Mouse (Mus musculus) regulatory T cell (primary cell): ENCODE data around the gene Usp49.

ENCODE experiments used
- in situ Hi-C: fragments of 300-600 bp; cut with MboI, MseI; formaldehyde crosslinking; loops from one replicate; pipeline ENCODE4 v1.15.1; 2025; ENCODE audit warnings: high pct_unique_total_duplicates

Usp49 gene

GRCm38 (mm10) chr17:47630678-47631065, at the start of gene Usp49:
Usp49 (plus strand) TSS chr17:47630690.
- in situ Hi-C loops = no loop called here

- in situ Hi-C loops = no loop called here
Observed at GRCm38 (mm10) chr17:47580962-47581361, 49.5 kb upstream of the Usp49 start.

GRCm38 (mm10) chr17:47588517-47588916, 42.0 kb upstream of the Usp49 start:
- in situ Hi-C loops = no loop called here

GRCm38 (mm10) chr17:47591073-47591472, 39.4 kb upstream of the Usp49 start:
- in situ Hi-C loops = loop anchor here (10.0 kb wide), 1 partner anchor 704 kb away; the partner anchor contains the start of gene Treml2

GRCm38 (mm10) chr17:47593215-47593853, 37.2 kb upstream of the Usp49 start:
- in situ Hi-C loops = loop anchor here (10.0 kb wide), 1 partner anchor 701 kb away; the partner anchor contains the start of gene Treml2

- in situ Hi-C loops = loop anchor here (10.0 kb wide), 1 partner anchor 701 kb away; the partner anchor contains the start of gene Treml2
Observed at GRCm38 (mm10) chr17:47593854-47594182, 36.7 kb upstream of the Usp49 start.

- in situ Hi-C loops = loop anchor here (10.0 kb wide), 1 partner anchor 700 kb away; the partner anchor contains the start of gene Treml2
Observed at GRCm38 (mm10) chr17:47594183-47594968, 36.1 kb upstream of the Usp49 start.

GRCm38 (mm10) chr17:47594969-47595247, 35.6 kb upstream of the Usp49 start:
- in situ Hi-C loops = loop anchor here (5.0 to 10.0 kb wide), 2 partner anchors 83 to 700 kb away; partner anchors contain the start of gene Treml2

GRCm38 (mm10) chr17:47595248-47596161, 35.0 kb upstream of the Usp49 start:
- in situ Hi-C loops = loop anchor here (5.0 to 10.0 kb wide), 2 partner anchors 83 to 699 kb away; partner anchors contain the start of gene Treml2

- in situ Hi-C loops = loop anchor here (5.0 to 10.0 kb wide), 2 partner anchors 84 to 699 kb away; partner anchors contain the start of gene Treml2
Observed at GRCm38 (mm10) chr17:47596162-47596838, 34.2 kb upstream of the Usp49 start.

GRCm38 (mm10) chr17:47596839-47597164, 33.7 kb upstream of the Usp49 start:
- in situ Hi-C loops = loop anchor here (5.0 to 10.0 kb wide), 2 partner anchors 85 to 698 kb away; partner anchors contain the start of gene Treml2

- in situ Hi-C loops = loop anchor here (5.0 to 10.0 kb wide), 2 partner anchors 85 to 698 kb away; partner anchors contain the start of gene Treml2
Observed at GRCm38 (mm10) chr17:47597261-47597660, 33.2 kb upstream of the Usp49 start.

- in situ Hi-C loops = loop anchor here (5.0 to 10.0 kb wide), 2 partner anchors 86 to 697 kb away; partner anchors contain the start of gene Treml2
Observed at GRCm38 (mm10) chr17:47597838-47598579, 32.5 kb upstream of the Usp49 start.

- in situ Hi-C loops = loop anchor here (5.0 to 10.0 kb wide), 2 partner anchors 86 to 696 kb away; partner anchors contain the start of gene Treml2
Observed at GRCm38 (mm10) chr17:47598580-47599304, 31.7 kb upstream of the Usp49 start.

GRCm38 (mm10) chr17:47599511-47600297, 30.8 kb upstream of the Usp49 start:
- in situ Hi-C loops = loop anchor here (5.0 to 10.0 kb wide), 2 partner anchors 87 to 695 kb away; partner anchors contain the start of gene Treml2

- in situ Hi-C loops = no loop called here
Observed at GRCm38 (mm10) chr17:47600601-47601388, 29.7 kb upstream of the Usp49 start.

- in situ Hi-C loops = no loop called here
Observed at GRCm38 (mm10) chr17:47601389-47601755, 29.1 kb upstream of the Usp49 start.

- in situ Hi-C loops = no loop called here
Observed at GRCm38 (mm10) chr17:47602289-47602688, 28.2 kb upstream of the Usp49 start.
